Mouse (Mus musculus) myocyte (in vitro differentiated cells): ENCODE data around the gene Ccr6.

Experiments
- CEBPB ChIP-seq: IDR thresholded peaks from 2 replicates; pipeline ENCODE4 v1.6.1; 2011; ENCODE audit warnings: mild to moderate bottlenecking, moderate library complexity; ENCODE audit not compliant: poor library complexity, insufficient read depth, severe bottlenecking
- E2F4 ChIP-seq: IDR thresholded peaks from one replicate; pipeline ENCODE4 v1.6.1; 2011; ENCODE audit warnings: mild to moderate bottlenecking, control low read depth, moderate library complexity; ENCODE audit not compliant: insufficient read depth
- MAX ChIP-seq: IDR thresholded peaks from one replicate; pipeline ENCODE4 v1.6.1; 2011; ENCODE audit warnings: low read depth, mild to moderate bottlenecking, control low read depth
- POLR2A ChIP-seq: IDR thresholded peaks from one replicate; pipeline ENCODE4 v1.6.1; 2011; ENCODE audit warnings: low read depth, mild to moderate bottlenecking, control low read depth, moderate library complexity; ENCODE audit not compliant: insufficient read length

DNA sequence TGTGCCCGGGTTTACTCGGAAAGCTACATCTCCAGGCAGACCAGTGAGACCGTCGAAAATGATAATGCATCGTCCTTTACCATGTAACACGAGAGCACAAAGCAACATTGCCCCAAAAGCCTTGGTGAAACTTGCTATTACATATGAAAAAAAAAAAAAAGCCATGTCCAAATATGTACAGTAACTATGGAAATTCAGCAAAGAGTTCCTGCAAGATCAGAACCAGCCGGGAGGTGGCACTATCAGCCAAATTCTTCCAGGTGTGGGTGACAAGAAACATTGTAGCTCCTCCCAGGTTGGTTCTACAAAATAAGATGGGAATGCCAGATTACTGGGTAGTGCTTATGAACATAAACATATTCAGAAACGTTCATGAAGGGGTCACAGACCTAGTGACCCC is 21.1 kb downstream of the Ccr6 start:
- no peak for TF ChIP-seq POLR2A
- TF ChIP-seq E2F4: no peak
- no peak for TF ChIP-seq MAX
- TF ChIP-seq CEBPB: no peak
